Mouse (Mus musculus): ENCODE results near the gene Cd300lf. TPM values are rescaled to one million over a fixed set of nuclear protein-coding genes. Genes with fewer than 3 reads are reported as not detected.

Cd300lf gene
- polyA plus RNA-seq, 1 experiment = 2.9 TPM

GRCm38 (mm10) chr11:115150741-115151254 is 17.0 kb upstream of the Cd300lf start:
- no peak overlapping the region for H3K4me3 ChIP-seq (ENCODE audit: insufficient read depth, low read length)

DNA sequence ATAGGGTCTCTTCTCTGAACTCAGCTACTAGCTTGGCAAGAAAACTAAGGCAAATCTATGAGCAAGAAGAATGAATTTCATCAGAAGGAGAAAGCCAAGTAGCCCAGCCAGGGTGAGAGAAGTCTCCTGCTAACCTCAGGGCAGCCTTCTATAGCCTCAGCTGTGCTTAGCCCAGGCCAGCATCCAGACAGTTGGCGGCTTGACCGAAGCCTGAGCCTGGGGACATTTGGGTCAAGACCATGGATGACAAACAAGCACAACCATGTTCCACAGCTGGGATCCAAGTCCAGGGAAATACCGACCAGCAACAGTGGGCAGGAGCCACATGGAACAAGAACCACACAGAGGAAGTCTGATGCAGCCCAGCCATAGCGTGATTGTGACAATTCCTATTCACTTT is 14.0 kb upstream of the Cd300lf start:
- no peak for TF ChIP-seq POLR2A (IDR thresholded peaks at IDR 0.05; ENCODE audit: borderline replicate concordance, low read depth, low read length)
- no peak for TF ChIP-seq CTCF (IDR thresholded peaks at IDR 0.05; ENCODE audit: low read depth, low read length)
- H3K4me1 ChIP-seq (ENCODE audit: control insufficient read depth, insufficient read depth, low read length) = peaks cover 7% of the 10 kb centered on the region
- H3K27ac ChIP-seq (ENCODE audit: insufficient read depth, low read depth, low read length) = no peak overlapping the region
- H3K4me3 ChIP-seq (ENCODE audit: insufficient read depth, low read length) = no peak overlapping the region

More at GRCm38 (mm10) chr11:115150741-115151254, 17.0 kb upstream of the Cd300lf start:
- Histone ChIP-seq H3K27ac (ENCODE audit: insufficient read depth, low read depth, low read length) (no peak overlapping the region), H3K4me1 (ENCODE audit: control insufficient read depth, insufficient read depth, low read length) (no peaks in the 10 kb centered on the region)
- TF ChIP-seq CTCF (IDR thresholded peaks at IDR 0.05; ENCODE audit: low read depth, low read length) (no peak), POLR2A (IDR thresholded peaks at IDR 0.05; ENCODE audit: borderline replicate concordance, low read depth, low read length) (no peak)

GRCm38 (mm10) chr11:115141970-115142369 is 8.2 kb upstream of the Cd300lf start:
- Histone ChIP-seq H3K27ac (ENCODE audit: insufficient read depth, low read depth, low read length) (peak overlapping the region; percentile 94), H3K4me3 (ENCODE audit: insufficient read depth, low read length) (no peak overlapping the region), H3K4me1 (ENCODE audit: control insufficient read depth, insufficient read depth, low read length) (peaks cover 46% of the 10 kb centered on the region)
- TF ChIP-seq POLR2A (IDR thresholded peaks at IDR 0.05; ENCODE audit: borderline replicate concordance, low read depth, low read length) (no peak), CTCF (IDR thresholded peaks at IDR 0.05; ENCODE audit: low read depth, low read length) (no peak)

DNA sequence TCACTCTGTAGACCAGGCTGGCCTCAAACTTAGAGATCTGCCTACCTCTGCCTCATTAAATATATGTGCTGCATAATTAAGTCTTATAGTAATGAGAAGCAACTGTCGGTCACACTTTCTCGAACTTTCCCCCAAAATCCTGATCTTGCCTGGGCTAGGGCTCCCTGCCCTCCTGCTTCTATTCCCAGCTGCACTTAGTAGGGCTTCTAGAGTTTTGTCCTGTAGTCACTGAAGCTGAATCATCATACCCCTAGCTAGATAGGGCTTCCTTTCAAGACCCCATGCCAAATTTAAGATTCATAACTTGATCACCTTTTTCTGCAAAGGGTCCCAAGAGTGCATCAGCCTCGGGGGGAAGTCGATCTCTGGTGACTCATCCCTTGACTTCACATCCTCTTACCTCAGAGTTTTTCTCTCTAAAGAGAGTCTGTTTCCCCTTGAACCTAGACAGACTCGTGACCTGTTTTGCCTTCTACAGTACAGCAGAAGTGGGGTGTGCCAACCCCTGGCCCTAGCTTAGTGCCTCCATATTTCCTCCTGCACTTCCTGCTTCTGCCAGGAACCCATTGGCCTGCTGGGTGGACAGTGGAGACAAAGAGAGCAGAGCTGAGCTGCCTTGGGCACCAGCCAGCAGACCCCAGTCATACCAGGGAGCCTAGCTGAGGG is 4.9 kb upstream of the Cd300lf start:
- TF ChIP-seq CTCF (IDR thresholded peaks at IDR 0.05; ENCODE audit: low read depth, low read length) = no peak
- peak overlapping the region; percentile 92 for H3K27ac ChIP-seq (ENCODE audit: insufficient read depth, low read depth, low read length)
- H3K4me3 ChIP-seq (ENCODE audit: insufficient read depth, low read length) = no peak overlapping the region
- peaks cover 56% of the 10 kb centered on the region for H3K4me1 ChIP-seq (ENCODE audit: control insufficient read depth, insufficient read depth, low read length)

GRCm38 (mm10) chr11:115131768-115132381 is 1.9 kb downstream of the Cd300lf start:
- peaks cover 41% of the 10 kb centered on the region for H3K4me1 ChIP-seq (ENCODE audit: control insufficient read depth, insufficient read depth, low read length)
- H3K4me3 ChIP-seq (ENCODE audit: insufficient read depth, low read length) = no peak overlapping the region
- no peak overlapping the region for H3K27ac ChIP-seq (ENCODE audit: insufficient read depth, low read depth, low read length)
- no peak for TF ChIP-seq POLR2A (IDR thresholded peaks at IDR 0.05; ENCODE audit: borderline replicate concordance, low read depth, low read length)
- TF ChIP-seq CTCF (IDR thresholded peaks at IDR 0.05; ENCODE audit: low read depth, low read length) = no peak

- no peak overlapping the region for H3K4me3 ChIP-seq (ENCODE audit: insufficient read depth, low read length)
- no peak for TF ChIP-seq CTCF (IDR thresholded peaks at IDR 0.05; ENCODE audit: low read depth, low read length)
- TF ChIP-seq POLR2A (IDR thresholded peaks at IDR 0.05; ENCODE audit: borderline replicate concordance, low read depth, low read length) = no peak
- H3K27ac ChIP-seq (ENCODE audit: insufficient read depth, low read depth, low read length) = no peak overlapping the region
- peaks cover 34% of the 10 kb centered on the region for H3K4me1 ChIP-seq (ENCODE audit: control insufficient read depth, insufficient read depth, low read length)
These were observed 4.2 kb downstream of the Cd300lf start for GRCm38 (mm10) chr11:115129508-115130126.

- H3K4me1 ChIP-seq (ENCODE audit: control insufficient read depth, insufficient read depth, low read length) = peaks cover 27% of the 10 kb centered on the region
- no peak overlapping the region for H3K4me3 ChIP-seq (ENCODE audit: insufficient read depth, low read length)
- TF ChIP-seq POLR2A (IDR thresholded peaks at IDR 0.05; ENCODE audit: borderline replicate concordance, low read depth, low read length) = no peak
- no peak for TF ChIP-seq CTCF (IDR thresholded peaks at IDR 0.05; ENCODE audit: low read depth, low read length)
- H3K27ac ChIP-seq (ENCODE audit: insufficient read depth, low read depth, low read length) = no peak overlapping the region
These were observed 5.3 kb downstream of the Cd300lf start for GRCm38 (mm10) chr11:115128483-115128882.

GRCm38 (mm10) chr11:115119409-115119808 is 14.4 kb downstream of the Cd300lf start:
- TF ChIP-seq CTCF (IDR thresholded peaks at IDR 0.05; ENCODE audit: low read depth, low read length) = no peak
- TF ChIP-seq POLR2A (IDR thresholded peaks at IDR 0.05; ENCODE audit: borderline replicate concordance, low read depth, low read length) = no peak
- Histone ChIP-seq H3K4me3 (ENCODE audit: insufficient read depth, low read length) (peak overlapping the region; percentile 4; the same call in 1 of the 2 replicates), H3K4me1 (ENCODE audit: control insufficient read depth, insufficient read depth, low read length) (peaks cover 39% of the 10 kb centered on the region), H3K27ac (ENCODE audit: insufficient read depth, low read depth, low read length) (peak overlapping the region; percentile 65)

DNA sequence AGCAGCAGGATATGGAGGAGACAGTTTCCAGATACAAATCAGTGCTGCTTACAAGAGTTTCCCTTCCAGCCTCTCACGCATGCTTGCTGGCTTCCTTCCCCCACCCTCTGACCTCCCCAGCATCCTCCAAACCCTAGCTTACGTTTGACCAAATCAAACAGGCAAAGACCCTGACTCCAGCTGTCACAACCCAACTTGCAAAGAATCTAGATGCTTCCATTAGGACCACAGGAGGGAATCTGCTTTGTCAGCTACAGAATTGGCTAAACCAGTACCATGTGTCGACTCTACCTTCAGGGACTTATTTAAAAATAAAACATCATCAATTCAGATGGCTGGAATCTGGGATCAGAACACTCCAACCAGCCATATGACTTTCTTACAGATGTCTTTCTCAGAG is 21.6 kb downstream of the Cd300lf start:
- Histone ChIP-seq H3K27ac (ENCODE audit: insufficient read depth, low read depth, low read length) (no peak overlapping the region), H3K4me1 (ENCODE audit: control insufficient read depth, insufficient read depth, low read length) (peaks cover 34% of the 10 kb centered on the region), H3K4me3 (ENCODE audit: insufficient read depth, low read length) (no peak overlapping the region)
- no peak for TF ChIP-seq CTCF (IDR thresholded peaks at IDR 0.05; ENCODE audit: low read depth, low read length)
- TF ChIP-seq POLR2A (IDR thresholded peaks at IDR 0.05; ENCODE audit: borderline replicate concordance, low read depth, low read length) = no peak

DNA sequence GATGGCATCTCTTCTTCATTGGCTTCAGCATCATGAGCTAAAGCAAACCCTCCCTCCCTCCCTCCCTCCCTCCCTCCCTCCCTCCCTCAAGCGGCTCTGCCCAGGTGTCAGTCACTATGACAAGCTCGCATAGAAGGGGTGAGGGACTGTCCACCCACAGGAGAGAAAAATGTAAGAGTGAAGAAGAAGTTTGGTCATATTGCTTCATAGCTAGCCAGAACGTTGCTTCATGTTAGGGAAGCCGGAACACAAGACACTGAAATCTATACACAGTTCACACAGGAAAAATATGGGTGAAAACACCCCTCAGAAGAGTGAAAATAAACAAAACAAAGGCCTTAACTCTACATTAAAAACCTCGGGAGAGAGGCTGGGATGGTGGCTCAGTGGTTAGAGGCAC is 23.5 kb downstream of the Cd300lf start:
- H3K4me1 ChIP-seq (ENCODE audit: control insufficient read depth, insufficient read depth, low read length) = peaks cover 40% of the 10 kb centered on the region
- H3K4me3 ChIP-seq (ENCODE audit: insufficient read depth, low read length) = no peak overlapping the region
- TF ChIP-seq CTCF (IDR thresholded peaks at IDR 0.05; ENCODE audit: low read depth, low read length) (no peak), POLR2A (IDR thresholded peaks at IDR 0.05; ENCODE audit: borderline replicate concordance, low read depth, low read length) (no peak)
- no peak overlapping the region for H3K27ac ChIP-seq (ENCODE audit: insufficient read depth, low read depth, low read length)
